Mouse (Mus musculus) hindbrain, embryonic 15.5 days (tissue): Measurements from ENCODE around the gene Ece2. TPM values are rescaled to one million over a fixed set of nuclear protein-coding genes. Genes with fewer than 3 reads are reported as not detected.
A peak's percentile ranks its signal among the peaks of the same experiment; 100 is the strongest.

ENCODE experiments used
- ATAC-seq: fragments of 200-750 bp; cut with Nextera tagmentation; 2 replicates; pipeline ENCODE4 v1.8.0; 2017; ENCODE audit warnings: low read depth, moderate number of reproducible peaks, moderate TSS enrichment; ENCODE audit not compliant: low FRiP score
- H3K27ac ChIP-seq: fragments of 300-500 bp; sonication (generic); replicated peaks from 2 replicates; pipeline ENCODE4 v1.5.1; 2015; ENCODE audit warnings: mild to moderate bottlenecking, inconsistent platforms
- H3K27me3 ChIP-seq: fragments of 300-500 bp; sonication (generic); 2 replicates; pipeline ENCODE4 v1.6.1; 2015; ENCODE audit warnings: control low read depth, inconsistent platforms
- H3K36me3 ChIP-seq: fragments of 300-500 bp; sonication (generic); 2 replicates; pipeline ENCODE4 v1.6.1; 2015; ENCODE audit warnings: control low read depth, inconsistent platforms
- H3K4me1 ChIP-seq: fragments of 300-500 bp; sonication (generic); replicated peaks from 2 replicates; pipeline ENCODE4 v1.6.1; 2015; ENCODE audit warnings: control low read depth, inconsistent platforms
- H3K4me2 ChIP-seq: fragments of 300-500 bp; sonication (generic); 2 replicates; pipeline ENCODE4 v1.6.1; 2015; ENCODE audit warnings: moderate library complexity, mild to moderate bottlenecking, inconsistent platforms
- H3K4me3 ChIP-seq: fragments of 300-500 bp; sonication (generic); 2 replicates; pipeline ENCODE4 v1.5.1; 2015; ENCODE audit warnings: mild to moderate bottlenecking, inconsistent platforms
- H3K9ac ChIP-seq: fragments of 300-500 bp; sonication (generic); 2 replicates; pipeline ENCODE4 v1.6.1; 2015; ENCODE audit warnings: inconsistent platforms
- H3K9me3 ChIP-seq: fragments of 300-500 bp; sonication (generic); 2 replicates; pipeline ENCODE4 v1.6.1; 2016; ENCODE audit warnings: control low read depth, inconsistent platforms
- WGBS: fragments of 180-500 bp; shearing (Covaris S2); methylation state at CpG from one replicate; pipeline ENCODE4 v1.1.7; 2015; 5-methylcytosine and 5-hydroxymethylcytosine counted together
- polyA plus RNA-seq: library from polyadenylated mRNA; unstranded; fragments of >200 nt; fragmentation: Nextera tagmentation; extraction: Ambion mirVana; gene quantifications from 2 replicates; pipeline ENCODE4 v1.2.1, GENCODE M21; 2015

The Ece2 gene
- polyA plus RNA-seq, 1 experiment from 2014 or later = 18.1 TPM

DNA sequence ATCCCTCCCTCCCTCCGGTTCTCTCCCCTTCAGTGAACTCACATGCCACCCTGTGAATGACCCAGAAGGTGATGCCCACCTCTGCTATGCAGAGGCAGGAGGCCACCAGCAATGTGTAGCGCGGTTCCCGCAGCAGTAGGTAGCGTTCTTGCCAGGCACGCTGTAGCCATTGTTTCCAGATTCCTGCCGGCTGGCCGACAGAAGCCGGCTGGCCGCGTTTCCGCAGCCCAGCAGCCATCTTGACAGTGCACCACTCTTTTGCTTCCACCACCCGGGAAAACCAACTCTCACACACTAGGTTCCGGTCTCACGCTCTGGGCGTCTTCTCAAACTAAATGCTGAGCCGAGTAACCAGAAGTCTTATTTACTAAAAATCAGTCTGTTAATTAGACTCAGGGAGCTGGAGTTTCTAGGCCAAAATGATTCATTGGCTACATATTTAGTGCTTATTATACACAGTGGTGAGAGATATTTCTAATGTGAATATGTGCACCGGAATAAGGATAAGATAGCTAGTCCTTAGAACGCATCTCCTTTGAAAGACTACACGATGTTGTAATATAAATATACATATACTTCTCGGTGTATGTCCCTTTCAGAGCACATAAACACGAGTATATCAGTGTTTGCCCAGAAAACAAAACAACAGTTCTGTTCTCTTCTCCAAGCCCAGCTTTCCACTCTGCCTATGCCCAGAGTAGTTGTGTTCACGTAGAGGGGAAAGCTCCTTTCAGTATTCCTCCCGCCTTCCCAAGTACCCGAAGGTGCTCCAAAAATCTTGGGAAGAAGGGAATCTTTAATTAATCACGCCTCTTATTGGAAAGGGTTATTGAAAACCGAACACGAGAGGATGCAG, 18.9 kb upstream of the Ece2 start:
- Histone ChIP-seq H3K9me3 (no peaks in the 10 kb centered on the region), H3K9ac (peak overlapping the region; percentile 92), H3K27ac (peak overlapping the region; percentile 93), H3K4me2 (peak overlapping the region; percentile 86), H3K27me3 (no peaks in the 10 kb centered on the region), H3K4me1 (peaks cover 30% of the 10 kb centered on the region), H3K36me3 (peaks cover 21% of the 10 kb centered on the region), H3K4me3 (peak overlapping the region; percentile 96)
- under 1% methylated on average over 28 of the region's 28 CpGs for WGBS
- peak; percentile 59 for ATAC-seq

DNA sequence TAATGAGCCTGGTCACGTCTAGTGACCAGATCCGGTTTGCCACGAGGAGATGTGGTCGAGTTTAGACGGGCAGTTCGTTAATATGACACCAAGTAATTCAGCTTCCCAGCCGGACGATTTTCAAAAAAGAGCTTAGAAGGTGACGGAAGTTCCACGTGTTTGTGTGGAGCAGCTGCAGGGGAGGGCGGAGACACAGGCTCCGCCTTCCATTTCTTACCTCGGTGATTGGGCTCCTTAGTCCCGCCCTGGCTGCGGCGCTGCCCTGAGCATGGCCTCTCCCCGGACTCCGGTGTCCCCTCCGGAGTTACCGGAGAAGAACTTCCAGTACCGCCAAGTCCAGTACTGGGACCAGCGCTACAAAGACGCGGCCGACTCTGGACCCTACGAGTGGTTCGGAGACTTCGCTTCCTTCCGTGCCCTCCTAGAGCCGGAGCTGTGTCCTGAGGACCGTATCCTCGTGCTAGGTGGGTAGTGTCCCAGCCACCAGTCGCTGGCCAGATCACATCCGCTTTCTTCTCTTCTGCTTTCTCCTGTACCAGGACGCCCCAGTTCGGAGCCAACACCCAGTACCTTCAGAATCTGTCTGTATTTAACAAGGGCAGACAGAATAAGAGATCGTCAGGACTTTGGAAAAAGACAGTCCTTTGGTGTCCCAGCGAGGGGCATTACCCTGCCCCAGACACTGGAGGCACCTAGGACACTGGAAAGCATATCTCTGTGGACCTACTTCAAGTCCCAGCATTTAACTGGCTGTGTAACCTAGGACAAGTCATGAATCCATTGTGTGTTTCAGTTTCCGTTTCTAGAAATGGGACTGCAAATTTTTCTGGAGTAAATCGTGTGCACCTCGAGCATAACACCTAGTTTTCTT, 18.0 kb upstream of the Ece2 start, which contains the start of the genes Eef1akmt4, Gm49333 and Alg3:
Gene Eef1akmt4 (plus strand): TSS at position 237 of the 871 bp plus-strand sequence.
Gene Gm49333 (plus strand): TSS at position 254 of the 871 bp plus-strand sequence.
Gene Alg3 (minus strand): TSS at position 379 of the 871 bp plus-strand sequence.
- Histone ChIP-seq H3K9me3 (no peaks in the 10 kb centered on the region), H3K4me3 (peak within 1 kb of the TSS; percentile 96), H3K27ac (peak within 1 kb of the TSS; percentile 93), H3K36me3 (peaks cover 13% of the 10 kb centered on the region), H3K4me1 (peaks cover 30% of the 10 kb centered on the region), H3K27me3 (no peaks in the 10 kb centered on the region), H3K9ac (peak within 1 kb of the TSS; percentile 92), H3K4me2 (peak within 1 kb of the TSS; percentile 86)
- 2% methylated on average over 41 of the region's 41 CpGs for WGBS
- ATAC-seq = peak; percentile 93

DNA sequence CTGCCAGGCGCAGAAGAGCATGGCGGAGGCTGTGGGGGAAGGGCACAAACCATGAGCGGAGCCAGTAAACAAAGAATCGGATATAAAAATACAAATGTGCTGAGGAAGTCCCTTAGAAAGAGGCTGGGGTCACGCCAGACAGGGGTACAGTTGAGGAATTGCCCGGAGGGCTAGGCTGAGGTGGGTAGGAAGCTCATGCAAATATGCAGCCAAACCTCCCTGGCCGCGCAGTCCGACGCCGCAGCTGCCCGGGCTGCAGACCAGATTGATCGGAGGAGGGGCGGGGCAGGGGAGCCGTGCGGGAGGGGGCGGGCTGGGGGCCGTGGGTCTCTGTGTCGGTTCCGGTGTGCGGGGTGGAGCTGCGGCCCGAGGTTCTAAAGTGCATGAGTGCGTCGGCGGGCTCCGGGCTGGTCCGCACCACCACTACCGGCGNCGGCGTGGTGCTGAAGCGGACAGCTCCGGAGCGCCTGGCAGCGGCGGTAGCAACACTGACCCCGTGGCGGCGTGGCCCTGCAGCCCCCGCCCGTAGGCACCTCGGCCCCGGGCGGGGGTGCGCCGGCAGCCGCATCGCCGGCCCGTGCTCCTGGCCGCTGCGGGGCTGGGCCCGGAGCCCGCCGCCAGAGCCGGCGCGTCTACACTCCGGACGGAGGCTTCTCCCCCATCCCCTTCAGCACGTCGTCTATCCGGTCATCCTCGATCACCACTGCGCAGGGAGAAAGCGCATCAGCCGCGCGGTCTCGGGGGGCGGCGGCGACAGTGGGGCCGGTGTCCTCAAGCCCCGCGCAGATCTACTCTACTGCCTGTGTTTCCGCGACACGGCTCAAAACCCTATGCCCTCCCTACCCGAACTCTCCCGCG, 9.9 kb upstream of the Ece2 start:
- Histone ChIP-seq H3K4me3 (peak overlapping the region; percentile 77), H3K4me2 (peak overlapping the region; percentile 94), H3K27me3 (no peaks in the 10 kb centered on the region), H3K9me3 (no peaks in the 10 kb centered on the region), H3K9ac (peak overlapping the region; percentile 89), H3K27ac (peak overlapping the region; percentile 93), H3K36me3 (0 out of 2 replicates have a peak, but pooled peaks cover 11% of the 10 kb centered on the region), H3K4me1 (peaks cover 31% of the 10 kb centered on the region)
- ATAC-seq = peak; percentile 24
- under 1% methylated on average over 80 of the region's 83 CpGs for WGBS

DNA sequence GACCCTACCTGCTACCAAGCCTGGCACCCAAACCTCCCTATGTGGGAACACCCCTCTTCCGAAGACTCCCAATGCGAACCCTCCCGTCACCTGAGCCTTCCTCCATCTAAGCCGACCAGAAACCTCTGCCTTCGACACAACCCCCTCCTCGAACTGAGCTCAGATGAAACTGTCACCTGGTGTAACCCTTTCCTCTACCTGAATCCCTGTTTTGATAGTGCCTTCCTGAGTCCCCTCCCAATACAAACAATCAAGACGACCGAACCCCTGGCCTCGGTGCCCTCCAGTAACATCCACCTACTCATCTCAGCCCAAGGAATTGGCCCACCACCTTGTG, 9.3 kb upstream of the Ece2 start:
- H3K9me3 ChIP-seq = no peaks in the 10 kb centered on the region
- no peaks in the 10 kb centered on the region for H3K27me3 ChIP-seq
- peak overlapping the region; percentile 89 for H3K9ac ChIP-seq
- peak overlapping the region; percentile 93 for H3K27ac ChIP-seq
- H3K36me3 ChIP-seq = 0 out of 2 replicates have a peak, but pooled peaks cover 11% of the 10 kb centered on the region
- peak; percentile 11 for ATAC-seq
- 2% methylated on average over 9 of the region's 9 CpGs for WGBS
- peak overlapping the region; percentile 94 for H3K4me2 ChIP-seq
- H3K4me1 ChIP-seq = peaks cover 31% of the 10 kb centered on the region
- H3K4me3 ChIP-seq = peak overlapping the region; percentile 77

DNA sequence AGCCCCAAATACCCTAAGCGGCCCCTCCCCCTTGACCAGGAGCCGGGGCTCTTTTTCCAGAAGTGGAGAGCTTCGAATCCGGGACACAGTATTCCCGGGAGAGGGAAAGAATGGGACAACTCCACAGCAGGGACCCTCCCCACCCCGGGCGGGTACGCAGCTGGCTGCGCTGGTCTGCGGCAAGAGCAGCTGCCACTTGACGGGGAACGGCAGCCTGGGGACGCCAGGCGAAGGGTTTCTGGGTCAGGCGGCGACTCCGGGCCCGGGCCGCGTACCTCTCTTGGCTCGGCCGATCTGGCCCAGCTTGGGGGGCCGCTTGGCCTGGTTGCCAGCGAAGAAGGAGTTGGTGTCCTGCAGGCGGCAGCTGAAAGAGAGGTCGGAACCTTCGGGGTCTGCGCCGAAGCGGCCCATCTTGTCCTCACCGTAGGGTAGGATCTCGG, 8.9 kb upstream of the Ece2 start:
- H3K36me3 ChIP-seq = 0 out of 2 replicates have a peak, but pooled peaks cover 11% of the 10 kb centered on the region
- peak overlapping the region; percentile 77 for H3K4me3 ChIP-seq
- no peaks in the 10 kb centered on the region for H3K27me3 ChIP-seq
- peak overlapping the region; percentile 94 for H3K4me2 ChIP-seq
- ATAC-seq = peak; percentile 4; the same call in 1 of the 2 replicates
- no peaks in the 10 kb centered on the region for H3K9me3 ChIP-seq
- H3K27ac ChIP-seq = peak overlapping the region; percentile 93
- under 1% methylated on average over 32 of the region's 32 CpGs for WGBS
- H3K4me1 ChIP-seq = peaks cover 31% of the 10 kb centered on the region
- H3K9ac ChIP-seq = peak overlapping the region; percentile 89

DNA sequence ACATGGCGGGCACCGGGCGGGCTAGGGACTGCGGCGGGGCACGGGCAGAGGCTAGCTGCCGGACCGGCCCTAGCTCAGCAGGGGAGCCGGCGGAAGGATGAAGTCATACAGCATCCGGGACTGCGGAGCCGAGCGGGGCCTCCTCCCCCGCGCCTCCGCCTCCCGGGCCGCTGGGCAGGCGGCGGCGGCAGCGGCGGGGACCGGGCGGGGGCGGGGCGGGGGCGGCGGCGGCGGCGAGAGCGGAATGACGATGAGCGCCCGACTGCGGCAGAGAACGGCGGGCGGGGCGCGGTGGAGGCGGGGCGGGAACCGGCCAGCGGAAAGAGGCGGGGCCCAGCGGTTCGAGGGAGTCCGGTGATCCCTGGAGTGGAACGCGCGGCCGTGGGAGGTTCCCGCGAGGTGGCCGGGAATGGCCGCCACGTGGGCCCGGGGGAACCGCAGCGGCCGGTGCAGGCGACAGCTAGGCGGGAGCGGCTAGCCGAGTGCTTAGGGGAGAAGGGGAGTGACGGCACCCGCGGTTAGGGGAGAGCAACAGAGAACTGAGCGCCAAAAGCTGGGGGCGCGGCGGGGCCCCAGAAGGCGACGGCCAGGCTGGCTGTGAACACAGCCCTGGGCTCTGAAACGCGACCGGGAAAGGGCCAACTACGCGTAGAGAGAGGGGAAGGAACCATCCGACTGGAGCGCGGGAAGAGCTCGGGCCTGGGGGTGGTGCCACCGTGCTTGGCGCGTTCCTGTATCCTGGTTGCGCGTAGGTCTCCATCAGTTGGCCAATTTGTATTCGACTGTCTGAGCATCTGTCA, 8.2 kb upstream of the Ece2 start, which contains the start of gene Camk2n2:
Gene Camk2n2 (minus strand): TSS at position 97 of the 800 bp plus-strand sequence.
- H3K9ac ChIP-seq = peak within 1 kb of the TSS; percentile 89
- H3K9me3 ChIP-seq = no peaks in the 10 kb centered on the region
- under 1% methylated on average over 85 of the region's 92 CpGs for WGBS
- peak within 1 kb of the TSS; percentile 94 for H3K4me2 ChIP-seq
- H3K36me3 ChIP-seq = 0 out of 2 replicates have a peak, but pooled peaks cover 11% of the 10 kb centered on the region
- H3K27ac ChIP-seq = peak within 1 kb of the TSS; percentile 93
- ATAC-seq = peak; percentile 65
- H3K27me3 ChIP-seq = no peaks in the 10 kb centered on the region
- peaks cover 31% of the 10 kb centered on the region for H3K4me1 ChIP-seq
- peak within 1 kb of the TSS; percentile 77 for H3K4me3 ChIP-seq

DNA sequence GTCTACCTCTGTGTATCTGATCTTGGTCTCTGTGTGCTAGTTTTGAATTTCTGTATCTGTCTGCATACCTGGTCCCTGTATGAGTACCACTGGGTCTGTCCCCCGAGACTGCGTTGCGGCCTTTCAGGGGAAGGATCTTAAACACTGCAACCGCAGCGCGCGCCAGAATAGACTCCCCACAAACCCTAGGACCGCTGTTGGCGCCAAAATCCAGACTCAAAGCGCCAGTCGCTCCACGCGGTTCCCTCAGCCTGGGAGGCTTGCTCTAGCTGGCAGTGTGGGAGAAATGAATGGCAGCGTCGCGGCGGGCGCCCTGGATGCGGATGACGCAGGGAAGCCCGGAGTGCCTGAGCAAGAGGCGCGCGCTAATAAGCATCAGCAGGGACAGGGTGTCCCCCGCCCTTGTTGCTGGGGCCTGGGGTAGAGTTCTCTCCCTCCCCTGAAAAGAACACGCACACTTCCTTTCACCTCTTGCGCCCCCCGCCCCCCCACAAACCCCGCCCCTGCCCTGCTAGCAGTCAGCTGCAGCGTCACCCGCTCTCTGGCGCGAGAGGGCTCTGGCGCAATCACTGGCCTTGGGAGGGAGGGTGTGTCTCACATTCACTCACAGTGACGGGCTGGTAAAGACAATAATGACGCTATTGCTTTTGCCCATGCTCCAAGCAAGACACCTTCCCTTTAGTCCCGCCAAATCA, 7.5 kb upstream of the Ece2 start:
- Histone ChIP-seq H3K9me3 (no peaks in the 10 kb centered on the region), H3K4me2 (peak overlapping the region; percentile 94), H3K27me3 (no peaks in the 10 kb centered on the region), H3K27ac (peak overlapping the region; percentile 93), H3K36me3 (0 out of 2 replicates have a peak, but pooled peaks cover 8% of the 10 kb centered on the region), H3K4me3 (peak overlapping the region; percentile 77), H3K9ac (peak overlapping the region; percentile 89), H3K4me1 (peaks cover 31% of the 10 kb centered on the region)
- under 1% methylated on average over 36 of the region's 37 CpGs for WGBS
- peak; percentile 76 for ATAC-seq

DNA sequence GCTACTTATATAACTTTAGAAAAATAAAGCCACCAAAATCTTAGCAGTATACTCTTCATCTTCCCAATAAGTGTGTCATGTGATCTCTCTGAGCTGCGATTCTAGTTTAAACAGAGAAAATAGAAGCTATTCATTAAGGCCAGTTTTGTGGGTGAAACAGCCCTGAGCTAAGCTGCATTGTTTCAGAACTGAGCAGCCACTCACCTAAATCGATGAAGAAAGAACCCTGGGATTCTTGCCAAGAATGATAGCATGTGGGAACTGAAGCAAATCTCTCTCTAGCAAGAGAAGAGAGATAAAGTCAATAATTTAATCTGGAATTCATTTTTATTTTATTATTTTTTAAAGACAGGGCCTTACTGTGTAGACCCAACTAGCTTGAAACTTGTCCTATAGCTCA, 6.4 kb upstream of the Ece2 start:
- no peak overlapping the region for H3K9ac ChIP-seq
- H3K4me1 ChIP-seq = peaks cover 30% of the 10 kb centered on the region
- H3K9me3 ChIP-seq = no peaks in the 10 kb centered on the region
- 40% methylated on average over 2 of the region's 2 CpGs for WGBS
- H3K4me2 ChIP-seq = peak overlapping the region; percentile 94
- peak overlapping the region; percentile 93 for H3K27ac ChIP-seq
- no peak for ATAC-seq
- no peak overlapping the region for H3K4me3 ChIP-seq
- H3K27me3 ChIP-seq = no peaks in the 10 kb centered on the region
- H3K36me3 ChIP-seq = no peaks in the 10 kb centered on the region

DNA sequence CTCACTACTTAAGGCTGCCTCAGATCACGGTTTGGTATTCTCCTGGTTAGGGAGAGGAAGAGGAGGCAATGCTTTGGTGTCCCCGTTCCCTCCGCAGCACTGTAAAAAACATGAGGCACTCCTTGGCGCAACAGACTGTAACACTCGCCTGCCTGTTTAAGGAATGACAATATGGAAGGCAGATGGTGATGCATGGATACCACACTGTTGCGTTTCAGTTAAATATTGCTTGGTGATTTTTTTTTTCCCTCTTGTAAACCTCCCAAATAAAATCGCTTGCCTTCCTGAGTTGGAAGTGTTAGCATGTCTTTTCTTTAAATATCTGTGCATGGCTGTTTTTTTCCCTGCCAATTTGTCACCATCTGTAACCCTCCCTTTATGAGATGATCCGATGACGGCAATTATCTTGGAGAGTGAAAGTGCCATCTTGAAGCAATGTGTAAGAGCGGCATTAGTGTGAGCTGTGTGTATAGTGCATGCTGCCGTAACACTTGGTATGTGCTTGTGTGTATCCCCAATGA, 697 bp upstream of the Ece2 start:
- Histone ChIP-seq H3K9ac (no peak overlapping the region), H3K27ac (peak overlapping the region; percentile 76), H3K36me3 (peaks cover 1% of the 10 kb centered on the region), H3K9me3 (no peaks in the 10 kb centered on the region), H3K27me3 (no peaks in the 10 kb centered on the region), H3K4me1 (peaks cover 29% of the 10 kb centered on the region), H3K4me3 (peak overlapping the region; percentile 74), H3K4me2 (peak overlapping the region; percentile 94)
- ATAC-seq = no peak; the same call in 1 of the 2 replicates
- 50% methylated on average over 11 of the region's 11 CpGs for WGBS

DNA sequence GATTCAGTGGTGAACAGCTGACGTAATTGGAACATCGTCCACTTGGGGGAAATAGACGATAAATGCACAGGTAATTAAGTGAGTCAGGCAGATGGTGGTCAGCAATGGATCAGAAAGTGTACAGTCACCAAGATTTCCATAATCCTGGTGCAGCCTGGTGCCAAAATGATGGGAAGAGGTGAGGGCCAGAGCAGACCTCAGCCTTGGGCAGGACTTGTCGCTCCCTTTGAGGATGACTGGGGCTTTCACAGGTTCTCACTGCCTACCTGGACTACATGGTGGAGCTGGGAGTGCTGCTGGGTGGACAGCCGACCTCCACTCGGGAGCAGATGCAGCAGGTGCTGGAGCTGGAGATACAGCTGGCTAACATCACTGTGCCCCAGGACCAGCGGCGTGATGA, 7.8 kb downstream of the Ece2 start:
- peaks cover 8% of the 10 kb centered on the region for H3K4me1 ChIP-seq
- H3K27ac ChIP-seq = 0 out of 2 replicates have a peak overlapping the region, but pooled peaks have one; percentile 41
- H3K27me3 ChIP-seq = no peaks in the 10 kb centered on the region
- no peak overlapping the region for H3K4me2 ChIP-seq
- no peak overlapping the region for H3K4me3 ChIP-seq
- H3K9ac ChIP-seq = no peak overlapping the region
- 82% methylated on average over 8 of the region's 8 CpGs for WGBS
- H3K9me3 ChIP-seq = no peaks in the 10 kb centered on the region
- H3K36me3 ChIP-seq = peaks cover 4% of the 10 kb centered on the region
- ATAC-seq = no peak
